Mouse (Mus musculus) brain, embryonic 18.5 days (tissue): ENCODE results near the gene Pacrg.
A peak's percentile ranks its signal among the peaks of the same experiment; 100 is the strongest.

ENCODE experiments used
- DNase-seq: peaks from one replicate; pipeline ENCODE4 v3.0.0-alpha.2; 2012; ENCODE audit warnings: low read depth, low spot score

Pacrg gene

GRCm38 (mm10) chr17:10410597-10411476 is 429.3 kb downstream of the Pacrg start:
- no peak for DNase-seq

GRCm38 (mm10) chr17:10408681-10409081 is 431.4 kb downstream of the Pacrg start:
- no peak for DNase-seq

DNA sequence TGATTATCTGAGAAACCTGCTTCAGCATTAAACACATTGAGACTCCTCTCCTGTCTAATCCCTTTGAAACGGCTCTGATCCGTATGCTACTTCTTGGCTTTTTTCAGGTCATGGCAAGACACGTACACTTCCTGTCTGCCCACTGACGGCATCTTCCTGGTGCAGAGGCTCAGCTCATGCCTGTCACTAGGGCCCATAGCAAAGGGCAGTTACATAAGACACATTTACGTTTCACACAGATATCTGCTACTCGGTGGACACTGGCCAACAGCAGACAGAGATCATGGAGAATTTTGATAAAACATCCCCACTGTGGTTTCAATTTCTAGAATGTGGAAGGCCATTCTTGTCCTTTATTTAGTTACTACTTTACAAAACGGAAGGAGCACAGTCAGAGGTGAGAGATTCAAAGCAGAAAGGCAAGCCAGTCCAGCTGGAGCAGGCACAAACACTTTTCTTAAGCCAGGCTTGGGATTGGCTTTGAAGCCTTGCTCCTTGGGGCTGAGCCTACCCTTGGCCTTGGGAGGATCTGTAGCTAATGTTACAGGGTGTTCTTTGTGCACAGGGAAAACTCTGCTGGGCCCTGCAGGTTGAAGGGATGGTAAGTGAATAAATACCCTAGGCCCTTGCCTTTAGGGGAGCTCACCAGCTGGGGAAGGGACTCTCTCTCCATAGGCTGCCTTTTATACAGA is 432.9 kb downstream of the Pacrg start:
- DNase-seq = no peak

- DNase-seq = no peak
Observed at GRCm38 (mm10) chr17:10406311-10406710, 433.8 kb downstream of the Pacrg start.

- DNase-seq = no peak
Observed at GRCm38 (mm10) chr17:10405906-10406305, 434.2 kb downstream of the Pacrg start.

- no peak for DNase-seq
Observed at GRCm38 (mm10) chr17:10403186-10403585, 436.9 kb downstream of the Pacrg start.

- DNase-seq = no peak
Observed at GRCm38 (mm10) chr17:10402064-10402640, 438.0 kb downstream of the Pacrg start.

DNA sequence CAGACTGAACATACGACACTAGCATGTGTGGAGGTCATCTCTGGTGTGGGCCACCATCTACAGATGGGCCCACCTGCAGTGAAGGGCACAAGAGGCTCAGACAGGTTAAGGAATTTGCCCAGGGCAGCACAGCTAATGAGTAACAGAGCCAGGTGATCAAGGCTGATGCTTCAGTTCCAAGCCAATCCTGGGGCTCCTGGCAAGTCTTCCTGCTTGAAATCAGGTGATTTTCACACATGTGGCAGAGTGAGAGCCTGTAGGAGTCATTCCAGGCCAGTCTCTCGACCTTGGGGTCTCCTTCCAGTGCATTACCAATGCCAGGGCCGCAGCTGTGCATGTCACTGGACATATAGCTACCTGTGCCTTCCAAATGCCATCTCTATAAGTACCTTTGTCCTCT is 438.6 kb downstream of the Pacrg start:
- DNase-seq = no peak

- DNase-seq = no peak
Observed at GRCm38 (mm10) chr17:10399706-10400105, 440.4 kb downstream of the Pacrg start.

DNA sequence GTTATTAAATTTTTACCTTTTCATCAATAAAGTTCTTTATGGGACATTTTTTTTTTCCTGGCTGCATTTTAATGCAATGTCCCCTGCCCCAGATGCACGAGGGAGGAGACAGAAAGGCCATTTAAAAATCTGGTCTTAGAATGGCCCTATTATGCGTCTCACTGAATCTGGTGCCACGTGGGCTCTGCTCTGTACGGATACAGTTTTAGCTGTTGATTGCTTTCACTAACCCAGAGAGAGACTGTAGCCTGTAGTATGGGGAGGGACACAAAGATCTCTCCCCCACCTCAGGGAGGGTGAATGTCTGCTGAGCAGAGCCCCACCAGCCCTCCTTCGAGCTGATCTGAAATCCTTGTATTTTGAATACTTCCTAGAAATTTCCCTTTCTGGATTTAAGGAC is 441.2 kb downstream of the Pacrg start:
- DNase-seq = no peak

DNA sequence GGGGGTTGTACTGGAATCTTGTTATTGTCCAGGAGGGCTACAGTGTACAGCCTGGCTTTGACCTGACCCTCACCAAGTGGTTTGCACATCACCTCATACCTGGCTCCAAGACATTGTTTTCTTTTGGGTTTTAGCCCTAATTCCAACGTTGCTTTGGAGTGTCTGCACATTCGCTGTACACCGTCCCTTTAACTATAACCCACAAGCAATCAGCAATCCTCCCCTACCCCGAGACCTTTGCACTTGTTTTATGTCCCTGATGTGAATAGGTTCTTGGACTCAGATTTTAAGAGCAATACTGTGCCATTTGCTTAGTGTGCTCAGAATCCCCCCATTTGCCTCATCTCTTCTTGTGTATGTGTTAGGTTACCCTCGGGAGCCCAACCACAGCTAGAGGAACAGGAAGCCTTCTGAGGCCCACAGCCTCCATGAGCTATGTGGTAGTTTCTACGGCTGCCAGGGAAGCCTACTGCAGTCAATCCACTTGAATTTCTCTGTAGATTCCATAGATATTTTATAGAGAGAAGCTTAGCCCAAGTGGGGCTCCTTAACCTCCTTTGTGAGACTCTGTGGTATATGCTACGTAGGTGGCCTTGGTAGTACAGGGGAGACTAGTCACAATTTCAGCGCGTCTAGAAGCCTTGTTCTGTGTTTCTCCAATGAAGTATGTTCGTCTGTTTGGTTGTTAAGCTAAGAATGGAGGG is 442.0 kb downstream of the Pacrg start:
- no peak for DNase-seq

GRCm38 (mm10) chr17:10397336-10397735 is 442.8 kb downstream of the Pacrg start:
- no peak for DNase-seq

DNA sequence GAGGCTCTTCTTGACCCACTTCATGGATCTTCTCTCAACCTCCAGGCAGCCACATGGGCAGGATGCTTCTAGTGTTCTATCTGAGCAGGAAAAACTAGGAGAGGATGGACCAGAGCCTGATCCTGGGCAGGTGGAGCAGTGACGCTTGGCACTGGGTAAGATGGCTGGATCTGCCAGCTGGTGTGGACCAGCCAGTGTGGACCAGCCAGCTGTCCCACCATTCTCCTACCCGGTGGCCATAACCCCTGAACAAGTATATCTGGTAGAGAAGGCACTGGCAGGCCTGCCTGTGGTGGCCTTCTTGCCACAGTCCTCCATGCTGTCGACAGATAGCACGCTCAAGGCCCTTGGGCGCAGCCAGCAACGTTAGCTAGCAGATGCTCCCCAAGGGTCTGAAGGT is 443.2 kb downstream of the Pacrg start:
- no peak for DNase-seq

DNA sequence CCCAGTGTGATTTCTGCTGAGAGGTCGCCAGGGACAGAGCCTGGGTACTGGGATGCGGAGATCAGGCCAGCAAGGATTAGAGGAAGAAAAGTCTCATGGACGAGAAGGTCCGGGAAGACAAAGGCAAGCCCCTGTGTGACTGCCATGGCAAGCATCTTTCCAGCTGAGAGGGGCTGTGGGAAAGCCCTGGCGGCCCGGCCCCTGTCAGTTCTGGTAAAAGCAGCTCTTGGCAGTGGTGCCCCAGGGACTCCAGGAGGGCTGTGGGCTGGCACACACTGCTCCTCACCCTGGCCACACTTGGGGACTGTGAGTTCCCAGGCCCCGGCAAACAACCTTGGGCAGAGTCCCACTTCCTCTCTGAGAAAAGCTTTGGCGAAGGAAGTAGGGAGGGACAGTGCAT is 445.3 kb downstream of the Pacrg start:
- DNase-seq = peak; percentile 66

DNA sequence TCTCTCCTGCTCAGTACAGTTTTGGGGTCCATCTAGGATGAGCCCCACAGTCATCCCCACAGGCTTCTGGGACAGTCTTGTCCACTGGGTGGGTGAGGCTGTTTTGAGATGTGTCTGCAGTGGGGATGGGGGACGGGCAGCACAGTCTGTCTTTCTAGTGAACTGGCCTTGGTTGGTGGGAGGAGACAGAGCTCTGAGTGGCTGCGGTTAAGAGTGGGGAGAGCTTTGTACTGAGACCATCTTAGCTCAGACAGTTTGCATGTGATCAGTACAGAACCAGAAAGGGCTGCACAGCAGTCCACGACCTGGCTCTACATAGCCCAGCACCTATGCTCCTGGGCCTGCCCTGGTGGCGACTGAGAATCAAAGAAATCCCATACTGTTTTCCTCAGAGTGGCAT is 446.3 kb downstream of the Pacrg start:
- no peak for DNase-seq

- DNase-seq = no peak
Observed at GRCm38 (mm10) chr17:10392342-10393034, 447.6 kb downstream of the Pacrg start.

DNA sequence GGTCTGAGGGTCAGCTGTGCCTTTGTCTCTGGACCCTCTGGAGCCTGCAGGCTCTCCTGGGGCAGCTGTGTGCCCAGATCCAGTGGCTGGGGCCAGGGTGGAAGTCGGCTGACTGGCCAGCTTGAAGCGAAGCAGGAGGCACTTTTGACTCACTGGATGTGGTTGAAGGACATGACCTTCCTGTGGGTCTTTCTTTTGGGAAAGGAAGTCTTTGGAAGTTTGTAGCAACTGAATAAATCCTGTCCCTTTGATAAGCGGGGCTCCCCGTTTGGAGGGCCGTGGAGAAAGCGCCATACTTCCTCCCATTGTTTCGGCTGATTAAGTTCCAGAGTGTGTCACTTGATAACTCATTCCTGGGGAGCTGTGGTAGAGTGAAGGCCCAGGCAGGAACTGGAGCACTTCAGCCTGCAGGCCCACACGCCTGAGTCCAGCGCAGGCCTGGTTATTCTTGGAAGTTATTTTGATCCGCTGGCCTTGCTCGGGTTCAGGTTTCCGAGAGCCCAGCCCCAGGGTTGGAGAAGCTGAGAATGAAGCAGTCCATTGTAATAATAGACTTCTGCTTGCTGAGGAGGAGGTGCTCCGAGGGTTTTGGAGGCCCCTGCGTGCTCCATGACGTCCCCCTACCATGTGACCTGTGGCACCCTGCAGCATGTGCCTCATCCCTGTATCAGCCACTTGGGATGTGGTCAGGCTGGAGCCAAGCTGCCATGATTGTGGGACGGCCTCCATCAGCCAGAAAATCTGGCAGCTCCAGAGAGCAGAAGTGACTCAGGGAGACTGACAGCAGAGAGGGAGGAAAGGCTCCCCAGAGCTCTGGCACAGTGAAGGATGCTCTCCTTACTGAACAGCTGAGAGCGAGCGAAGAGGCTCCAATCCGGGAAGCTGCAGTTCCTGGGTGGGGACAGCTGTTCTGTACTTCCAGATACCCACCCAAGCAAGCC is 449.6 kb downstream of the Pacrg start:
- no peak for DNase-seq

DNA sequence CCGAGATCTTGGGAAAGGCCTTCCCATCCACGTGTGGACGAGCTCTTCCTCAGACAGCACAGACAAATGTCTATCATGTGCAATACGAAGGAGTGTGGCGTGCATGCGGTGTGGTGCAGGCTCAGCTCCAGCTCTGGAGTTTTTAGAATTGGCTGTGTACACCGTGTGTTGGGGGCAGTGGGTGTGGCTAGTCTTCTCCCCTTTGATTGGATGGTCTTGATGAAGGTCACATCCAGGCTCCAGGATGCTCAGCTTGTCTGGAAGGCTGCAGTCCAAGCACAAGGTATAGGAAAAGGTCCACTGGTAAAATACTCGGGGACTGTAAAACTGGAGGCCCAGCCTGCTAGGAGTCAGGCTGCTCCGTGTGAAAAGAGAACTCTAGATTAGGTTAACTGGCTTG is 450.4 kb downstream of the Pacrg start:
- no peak for DNase-seq

GRCm38 (mm10) chr17:10386548-10386947 is 453.6 kb downstream of the Pacrg start:
- no peak for DNase-seq

DNA sequence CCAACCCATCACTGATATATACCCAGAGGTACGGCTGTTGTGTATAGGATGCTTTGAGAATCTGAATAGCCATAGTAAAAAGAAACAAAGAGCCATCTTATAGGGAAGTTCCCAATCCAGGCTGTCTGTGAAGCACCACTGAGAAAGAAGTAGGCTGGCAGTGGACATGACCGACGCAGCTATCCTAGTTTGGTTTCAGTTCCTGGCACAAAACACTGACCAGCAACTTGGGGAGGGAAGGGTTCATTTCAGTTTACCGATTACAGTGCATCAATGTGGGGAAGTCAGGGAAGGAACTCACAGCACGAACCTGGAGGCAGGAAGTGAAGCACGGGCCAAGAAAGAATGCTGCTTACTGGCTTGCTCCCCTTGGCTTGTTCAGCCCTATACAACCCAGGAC is 456.7 kb downstream of the Pacrg start:
- DNase-seq = no peak
